Mouse (Mus musculus) CH12.LX (cell line): ENCODE measurements at regions not wholly inside any gene's neighbourhood (a gene's known extent, or its start where the extent isn't known, plus 50 kb on each side); places are given as distances from the start of the nearest gene placed in this dataset.
"Not testable (repeated sequence)": the region's sequence is repeated elsewhere in the genome, so short reads cannot be mapped to it uniquely, and the experiment has no call there.

Experiments
- CTCF ChIP-seq, 2 experiments: IDR thresholded peaks in 1 of 2; conservative IDR thresholded peaks in 1 of 2; 2 replicates each; pipeline ENCODE4 v1.5.1; 2011 to 2012; ENCODE audit warnings: low read depth in 2 of 2, low read length in 2 of 2, improper control_type of control experiment in 1 of 2, inconsistent platforms in 1 of 2, mild to moderate bottlenecking in 1 of 2, moderate library complexity in 1 of 2
- JUN ChIP-seq: IDR thresholded peaks from 2 replicates; pipeline ENCODE4 v1.6.1; 2011; ENCODE audit warnings: low read depth, mild to moderate bottlenecking, low read length, improper control_type of control experiment, moderate library complexity; ENCODE audit not compliant: insufficient read depth
- POLR2A ChIP-seq: IDR thresholded peaks from 2 replicates; pipeline ENCODE4 v1.6.1; 2011; ENCODE audit warnings: low read depth, mild to moderate bottlenecking, improper control_type of control experiment, low read length

- TF ChIP-seq POLR2A; CTCF (conservative IDR thresholded peaks at IDR 0.05 in 1 of 2, IDR thresholded peaks at IDR 0.05 in 1 of 2; ENCODE audit: low read depth in 2 of 2, low read length in 2 of 2); JUN: not testable (repeated sequence)
Observed at GRCm38 (mm10) chr13:16490680-16491079, 479.0 kb downstream of the Inhba start.
